Mouse (Mus musculus) heart, embryonic 10.5 days (tissue): Measurements from ENCODE around the gene Cacul1. TPM values are rescaled to one million over a fixed set of nuclear protein-coding genes. Genes with fewer than 3 reads are reported as not detected.
A peak's percentile ranks its signal among the peaks of the same experiment; 100 is the strongest.

Source experiments
- DNase-seq: peaks from one replicate; pipeline ENCODE4 v3.0.0-alpha.2; 2017; ENCODE audit warnings: low spot score
- H3K27ac ChIP-seq: fragments of 300-500 bp; sonication (generic); 2 replicates; pipeline ENCODE4 v1.5.1; 2016; ENCODE audit warnings: mild to moderate bottlenecking
- H3K27me3 ChIP-seq: fragments of 300-500 bp; sonication (generic); 2 replicates; pipeline ENCODE4 v1.6.1; 2016; ENCODE audit warnings: mild to moderate bottlenecking; ENCODE audit not compliant: poor library complexity, insufficient read depth, severe bottlenecking
- H3K36me3 ChIP-seq: fragments of 300-500 bp; sonication (generic); 2 replicates; pipeline ENCODE4 v1.6.1; 2016; ENCODE audit warnings: mild to moderate bottlenecking, moderate library complexity
- H3K4me1 ChIP-seq: fragments of 300-500 bp; sonication (generic); 2 replicates; pipeline ENCODE4 v1.6.1; 2016; ENCODE audit warnings: mild to moderate bottlenecking
- H3K4me3 ChIP-seq: fragments of 300-500 bp; sonication (generic); 2 replicates; pipeline ENCODE4 v1.5.1; 2016; ENCODE audit warnings: mild to moderate bottlenecking, moderate library complexity
- H3K9me3 ChIP-seq: fragments of 300-500 bp; sonication (generic); 2 replicates; pipeline ENCODE4 v1.6.1; 2016; ENCODE audit warnings: mild to moderate bottlenecking, moderate library complexity
- WGBS: fragments of 180-500 bp; shearing (Covaris S2); methylation state at CpG from one replicate; pipeline ENCODE4 v1.1.7; 2016; 5-methylcytosine and 5-hydroxymethylcytosine counted together
- polyA plus RNA-seq: library from polyadenylated mRNA; unstranded; fragments of >200 nt; fragmentation: Nextera tagmentation; extraction: Ambion mirVana; gene quantifications from 2 replicates; pipeline ENCODE4 v1.2.1, GENCODE M21; 2016

Cacul1 gene
- polyA plus RNA-seq, 1 experiment from 2014 or later, result 26.3 TPM

DNA sequence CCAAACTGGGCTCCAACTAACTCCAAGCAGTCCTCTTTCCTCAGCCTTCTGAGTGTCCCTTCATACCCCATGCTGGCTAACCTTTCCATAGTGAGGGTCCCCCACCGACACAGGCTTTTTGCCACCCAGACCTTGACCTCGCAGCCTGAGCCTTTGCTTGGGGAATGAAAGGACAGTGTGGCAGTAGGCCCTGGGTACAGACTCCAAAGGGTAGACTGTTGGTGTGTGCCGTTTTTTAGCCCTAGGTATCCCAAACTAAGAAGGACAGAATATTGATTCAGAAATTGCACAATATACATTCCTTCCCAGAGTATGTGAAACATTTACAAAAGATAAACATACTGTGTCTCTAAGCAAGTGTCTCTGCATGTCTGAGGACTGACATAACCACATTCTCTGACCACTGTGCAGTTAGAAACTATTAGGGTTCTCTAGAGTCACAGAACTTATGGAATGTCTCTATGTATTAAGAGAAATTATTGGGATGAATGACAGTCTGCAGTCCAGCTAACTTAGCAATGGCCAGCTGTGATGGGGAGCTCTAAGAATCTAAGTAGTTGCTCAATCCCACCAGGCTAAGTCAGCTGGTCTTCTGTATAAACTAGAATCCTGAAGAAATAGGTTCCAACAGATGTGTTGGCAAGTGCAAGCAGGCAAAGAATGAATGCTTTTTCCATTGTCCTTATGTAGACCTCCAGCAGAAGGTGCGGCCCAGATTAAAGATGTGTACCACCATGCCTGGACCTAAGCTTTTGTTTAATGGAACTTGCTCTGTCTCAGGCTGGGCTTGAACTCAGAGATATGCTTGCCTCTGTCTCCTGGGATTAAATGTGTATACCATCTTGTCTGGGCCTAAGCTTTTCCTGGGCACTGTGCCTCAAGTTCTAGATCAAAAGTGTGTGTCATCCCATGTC is 809 bp upstream of the Cacul1 start:
- DNase-seq, result no peak
- no peaks in the 10 kb centered on the region for H3K9me3 ChIP-seq
- H3K36me3 ChIP-seq, result peaks cover 2% of the 10 kb centered on the region; the same call in 1 of the 2 replicates
- WGBS, result 38% methylated on average over 4 of the region's 4 CpGs
- H3K4me1 ChIP-seq, result peaks cover 6% of the 10 kb centered on the region
- H3K27ac ChIP-seq, result peak overlapping the region; percentile 96
- peak overlapping the region; percentile 98 for H3K4me3 ChIP-seq
- no peaks in the 10 kb centered on the region for H3K27me3 ChIP-seq

DNA sequence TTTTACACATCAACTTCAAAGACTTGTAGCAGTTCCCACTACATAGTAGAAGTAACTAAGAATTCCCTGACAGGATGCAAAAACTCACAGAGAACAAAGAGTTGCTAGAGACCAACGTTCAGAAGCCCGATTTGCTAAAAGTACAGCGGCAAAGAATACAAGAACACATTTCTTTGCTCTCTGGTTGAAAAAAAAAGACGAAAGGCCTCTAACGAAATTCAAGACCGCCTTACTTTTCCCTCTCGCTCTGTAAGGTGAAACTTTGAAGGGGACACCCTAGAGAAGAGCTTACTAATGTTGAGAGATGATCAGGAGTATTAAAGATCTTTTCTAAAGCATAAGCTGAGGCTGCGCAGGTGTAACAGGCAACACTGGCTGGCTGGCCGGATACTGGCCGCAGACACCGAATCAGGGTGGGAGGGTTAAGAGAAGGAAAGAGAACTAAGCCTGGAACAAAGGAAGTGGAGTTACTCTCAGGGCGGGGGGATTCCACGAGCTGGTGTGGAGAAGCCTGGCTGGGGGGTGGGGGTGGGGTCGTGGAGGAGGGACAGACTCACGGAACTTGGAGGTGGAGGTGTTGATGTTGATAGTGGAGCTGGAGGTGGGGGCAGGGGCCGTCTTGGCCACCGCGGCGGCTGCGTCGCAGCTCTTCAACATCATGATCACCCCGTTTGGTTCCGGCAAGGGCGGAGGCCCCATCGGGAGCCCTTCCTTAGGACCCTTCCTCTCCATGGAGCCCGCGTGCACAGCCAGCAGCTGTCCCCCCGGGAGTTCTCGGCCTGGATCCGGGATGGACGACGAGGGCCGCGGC is 849 bp downstream of the Cacul1 start:
- H3K27me3 ChIP-seq, result no peaks in the 10 kb centered on the region
- peaks cover 6% of the 10 kb centered on the region for H3K4me1 ChIP-seq
- peaks cover 4% of the 10 kb centered on the region; the same call in 1 of the 2 replicates for H3K36me3 ChIP-seq
- H3K27ac ChIP-seq, result peak overlapping the region; percentile 96
- peak overlapping the region; percentile 98 for H3K4me3 ChIP-seq
- under 1% methylated on average over 32 of the region's 34 CpGs for WGBS
- DNase-seq, result peak; percentile 83
- no peaks in the 10 kb centered on the region for H3K9me3 ChIP-seq

DNA sequence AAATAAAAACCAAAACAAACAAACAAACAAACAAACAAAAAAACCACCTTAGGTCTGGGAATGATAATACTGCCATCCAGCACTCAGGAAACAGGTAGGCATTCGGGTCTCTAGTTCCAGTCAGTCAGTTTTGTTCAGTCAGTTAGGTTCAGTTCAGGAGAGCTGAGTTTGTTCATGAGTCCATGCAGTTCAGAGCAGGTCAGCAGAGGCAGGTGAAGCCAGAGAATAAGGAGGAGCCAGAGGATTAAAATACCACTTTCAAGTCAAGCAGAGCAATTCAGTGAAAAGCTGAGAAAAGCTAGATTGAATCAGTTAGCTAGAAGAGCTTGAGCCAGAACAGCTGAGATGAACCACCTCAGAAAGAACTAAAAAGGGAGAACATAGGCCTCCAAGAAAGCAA is 4.1 kb downstream of the Cacul1 start:
- no peak for DNase-seq
- Histone ChIP-seq H3K36me3 (peaks cover 14% of the 10 kb centered on the region), H3K27me3 (no peaks in the 10 kb centered on the region), H3K4me1 (peaks cover 6% of the 10 kb centered on the region), H3K9me3 (no peaks in the 10 kb centered on the region), H3K27ac (no peak overlapping the region), H3K4me3 (no peak overlapping the region)
- 71% methylated on average over 1 of the region's 1 CpGs for WGBS

DNA sequence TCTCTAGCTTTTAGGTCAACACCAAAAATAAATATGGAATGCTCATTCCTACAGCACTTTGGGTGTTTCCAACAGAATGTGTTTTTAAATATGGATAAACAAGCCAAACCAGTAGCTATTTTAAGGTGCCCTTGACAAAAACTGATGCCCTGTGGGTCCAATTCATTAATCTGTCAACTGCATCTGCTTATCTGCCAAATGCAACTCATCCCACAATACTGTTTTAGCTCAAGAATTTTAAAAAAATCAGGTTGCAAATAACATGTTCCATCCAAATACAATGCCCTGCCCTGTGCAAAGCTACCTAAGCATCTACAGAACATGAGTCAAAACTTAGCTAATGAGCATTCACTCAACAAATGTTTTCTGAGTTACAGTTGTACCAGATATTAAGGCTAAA is 20.3 kb downstream of the Cacul1 start:
- Histone ChIP-seq H3K27ac (no peak overlapping the region), H3K4me1 (no peaks in the 10 kb centered on the region), H3K9me3 (no peaks in the 10 kb centered on the region), H3K27me3 (no peaks in the 10 kb centered on the region), H3K4me3 (no peak overlapping the region), H3K36me3 (peaks cover 8% of the 10 kb centered on the region; the same call in 1 of the 2 replicates)
- DNase-seq, result no peak

DNA sequence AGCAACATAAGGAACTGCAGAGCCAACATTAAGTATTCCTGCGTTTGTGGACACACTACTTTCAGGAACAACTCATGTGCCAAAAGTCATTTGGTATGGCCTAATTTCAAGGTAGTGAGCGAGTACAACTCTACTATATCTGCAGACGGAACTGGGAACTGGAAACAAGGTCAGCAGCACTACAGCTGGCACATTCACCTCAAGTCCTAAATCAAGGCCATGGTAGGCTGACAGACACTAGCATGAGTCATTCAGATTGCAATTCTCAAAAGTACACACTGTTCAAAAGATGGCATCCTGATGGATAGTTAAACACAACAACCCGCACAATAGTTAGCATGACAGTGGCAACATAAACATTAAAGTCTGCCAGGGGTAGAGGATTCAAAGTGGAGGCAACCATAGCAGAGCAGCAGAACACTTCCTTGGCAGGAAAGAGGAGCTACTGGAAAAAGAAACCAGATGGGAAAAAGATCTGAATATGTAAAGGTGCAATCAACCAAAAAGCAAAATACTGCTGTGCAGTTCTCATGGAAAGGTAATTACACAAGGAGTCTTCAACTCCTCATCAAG is 25.9 kb downstream of the Cacul1 start:
- Histone ChIP-seq H3K36me3 (peaks cover 14% of the 10 kb centered on the region), H3K27ac (no peak overlapping the region), H3K4me1 (no peaks in the 10 kb centered on the region), H3K4me3 (no peak overlapping the region), H3K27me3 (no peaks in the 10 kb centered on the region), H3K9me3 (no peaks in the 10 kb centered on the region)
- 83% methylated on average over 4 of the region's 4 CpGs for WGBS
- no peak for DNase-seq

DNA sequence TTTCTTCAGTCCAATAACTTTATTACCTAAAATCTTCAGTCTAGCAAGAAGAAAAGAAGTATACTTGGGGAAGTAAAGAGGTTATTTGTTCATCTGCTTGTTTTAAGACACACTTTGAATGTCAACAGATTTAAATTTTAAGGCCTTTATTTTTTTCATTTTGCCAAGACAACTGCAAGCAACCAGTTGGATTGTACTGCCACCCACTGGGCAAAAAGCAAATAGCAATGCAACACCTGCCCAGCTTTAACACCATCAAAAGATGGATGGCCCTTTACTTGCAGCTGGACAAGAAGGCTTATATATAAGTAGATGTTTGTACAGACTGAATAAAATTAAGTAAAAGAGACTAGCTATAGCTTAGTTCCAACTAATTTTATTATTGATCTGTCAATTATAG is 27.3 kb downstream of the Cacul1 start:
- DNase-seq, result no peak

DNA sequence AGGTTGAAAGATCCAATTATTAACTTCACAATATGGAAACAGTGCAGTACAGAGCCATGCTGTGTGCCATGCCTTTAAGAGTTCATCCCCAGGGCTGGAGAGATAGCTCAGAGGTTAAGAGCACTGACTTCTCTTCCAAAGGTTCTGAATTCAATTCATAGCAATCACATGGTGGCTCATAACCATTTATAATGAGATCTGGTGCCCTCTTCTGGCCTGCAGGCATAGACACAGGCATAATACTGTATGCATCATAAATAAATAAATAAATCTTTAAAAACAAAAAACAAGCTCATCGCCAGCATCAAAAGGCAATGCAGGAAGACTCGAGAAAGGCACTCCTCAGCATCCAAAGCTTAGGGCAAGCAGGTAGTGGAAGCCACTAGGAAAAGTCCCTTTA is 37.5 kb downstream of the Cacul1 start:
- 85% methylated on average over 2 of the region's 2 CpGs for WGBS
- Histone ChIP-seq H3K4me1 (no peaks in the 10 kb centered on the region), H3K27me3 (no peaks in the 10 kb centered on the region), H3K4me3 (no peak overlapping the region), H3K27ac (no peak overlapping the region), H3K36me3 (peaks cover 26% of the 10 kb centered on the region), H3K9me3 (no peaks in the 10 kb centered on the region)
- DNase-seq, result no peak

More for the DNA sequence above, 27.3 kb downstream of the Cacul1 start:
- Histone ChIP-seq H3K27ac (no peak overlapping the region), H3K4me3 (no peak overlapping the region), H3K9me3 (no peaks in the 10 kb centered on the region), H3K36me3 (peaks cover 14% of the 10 kb centered on the region), H3K27me3 (no peaks in the 10 kb centered on the region), H3K4me1 (no peaks in the 10 kb centered on the region)

DNA sequence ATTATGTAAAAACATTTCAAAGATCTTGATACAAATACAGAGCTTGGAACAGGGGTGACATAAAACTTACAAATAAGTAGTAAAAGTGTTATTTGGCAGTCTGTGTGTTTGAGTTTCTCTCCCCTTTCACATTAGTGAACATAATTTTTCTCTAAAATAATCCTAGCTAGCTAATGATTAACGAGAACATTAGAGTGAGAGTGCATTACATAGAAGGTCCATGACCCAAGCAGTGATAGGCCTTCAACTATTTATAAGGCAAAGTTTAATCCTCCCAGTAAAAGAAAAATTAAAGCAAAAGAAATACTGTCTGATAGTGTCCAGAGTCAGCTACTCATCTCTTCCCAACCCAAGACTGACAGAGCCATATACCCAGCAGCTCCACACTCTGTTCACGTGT is 48.9 kb downstream of the Cacul1 start:
- Histone ChIP-seq H3K27me3 (no peaks in the 10 kb centered on the region), H3K9me3 (no peaks in the 10 kb centered on the region), H3K4me1 (no peaks in the 10 kb centered on the region), H3K27ac (no peak overlapping the region), H3K36me3 (peaks cover 28% of the 10 kb centered on the region), H3K4me3 (no peak overlapping the region)
- 92% methylated on average over 2 of the region's 2 CpGs for WGBS
- no peak for DNase-seq

DNA sequence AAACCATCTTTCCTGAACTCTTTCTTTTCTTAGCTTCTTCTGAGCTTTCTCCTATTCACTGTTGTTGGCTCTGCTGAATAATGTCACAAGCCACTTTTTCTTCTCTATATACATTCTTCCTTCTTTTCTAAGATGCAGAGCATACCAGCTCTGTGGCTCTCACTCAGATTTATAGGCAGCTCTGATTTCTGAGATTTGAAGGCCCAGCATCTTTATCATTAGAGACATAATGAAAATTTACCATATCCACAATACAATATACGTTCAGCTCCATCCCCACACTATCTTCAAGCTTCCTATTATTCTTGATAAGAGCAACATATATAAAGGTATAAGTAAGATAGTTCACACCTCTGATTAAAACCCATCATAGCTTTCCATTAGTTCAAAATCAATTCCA is 50.7 kb downstream of the Cacul1 start:
- H3K4me3 ChIP-seq, result no peak overlapping the region
- no peaks in the 10 kb centered on the region for H3K9me3 ChIP-seq
- no peak overlapping the region for H3K27ac ChIP-seq
- DNase-seq, result no peak
- 94% methylated on average over 1 of the region's 1 CpGs for WGBS
- H3K36me3 ChIP-seq, result peaks cover 26% of the 10 kb centered on the region
- H3K27me3 ChIP-seq, result no peaks in the 10 kb centered on the region
- H3K4me1 ChIP-seq, result no peaks in the 10 kb centered on the region

DNA sequence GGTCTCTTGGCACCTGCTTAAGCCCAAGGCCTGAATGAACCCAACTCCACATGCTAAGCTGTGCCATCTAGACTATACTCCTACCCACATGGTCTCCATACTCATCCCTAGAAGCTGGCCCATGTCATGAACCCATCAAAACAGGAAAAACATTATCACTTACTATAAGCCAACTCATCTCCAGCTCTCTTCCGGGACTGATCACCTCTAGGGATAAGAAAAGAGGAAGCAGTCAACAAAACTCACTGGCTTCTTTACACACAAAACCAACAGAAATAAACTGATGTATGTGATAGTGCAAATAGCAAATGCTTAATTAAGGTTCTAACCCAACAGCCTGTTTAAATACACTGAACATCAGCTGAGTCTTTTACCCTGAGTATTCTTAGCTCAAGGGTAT is 51.5 kb downstream of the Cacul1 start:
- Histone ChIP-seq H3K27me3 (no peaks in the 10 kb centered on the region), H3K4me3 (no peak overlapping the region), H3K4me1 (no peaks in the 10 kb centered on the region), H3K9me3 (no peaks in the 10 kb centered on the region), H3K36me3 (peaks cover 23% of the 10 kb centered on the region), H3K27ac (no peak overlapping the region)
- DNase-seq, result no peak
- WGBS, result 85% methylated on average over 1 of the region's 1 CpGs

DNA sequence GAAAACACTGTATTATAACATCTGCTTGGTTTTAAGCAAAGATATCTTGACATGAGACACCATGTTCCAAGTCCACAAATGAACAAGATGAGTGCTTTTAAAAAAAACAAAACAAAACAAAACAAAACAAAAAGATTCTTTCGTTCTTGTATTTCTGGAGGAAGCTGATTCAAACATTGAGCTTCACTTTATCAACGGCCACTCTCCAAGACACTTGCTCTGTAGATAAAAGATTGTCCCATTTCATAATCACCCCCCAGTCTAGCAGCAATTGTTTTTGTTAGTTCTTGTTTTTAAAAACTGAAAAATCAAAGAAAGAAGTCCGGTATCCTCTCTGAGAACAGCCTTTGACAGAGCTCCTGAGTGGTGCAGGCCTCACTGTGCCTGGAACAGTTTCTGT is 52.2 kb downstream of the Cacul1 start:
- no peaks in the 10 kb centered on the region for H3K27me3 ChIP-seq
- H3K36me3 ChIP-seq, result peaks cover 21% of the 10 kb centered on the region
- no peak overlapping the region for H3K4me3 ChIP-seq
- DNase-seq, result no peak
- WGBS, result 88% methylated on average over 3 of the region's 3 CpGs
- no peak overlapping the region for H3K27ac ChIP-seq
- H3K4me1 ChIP-seq, result no peaks in the 10 kb centered on the region
- no peaks in the 10 kb centered on the region for H3K9me3 ChIP-seq

DNA sequence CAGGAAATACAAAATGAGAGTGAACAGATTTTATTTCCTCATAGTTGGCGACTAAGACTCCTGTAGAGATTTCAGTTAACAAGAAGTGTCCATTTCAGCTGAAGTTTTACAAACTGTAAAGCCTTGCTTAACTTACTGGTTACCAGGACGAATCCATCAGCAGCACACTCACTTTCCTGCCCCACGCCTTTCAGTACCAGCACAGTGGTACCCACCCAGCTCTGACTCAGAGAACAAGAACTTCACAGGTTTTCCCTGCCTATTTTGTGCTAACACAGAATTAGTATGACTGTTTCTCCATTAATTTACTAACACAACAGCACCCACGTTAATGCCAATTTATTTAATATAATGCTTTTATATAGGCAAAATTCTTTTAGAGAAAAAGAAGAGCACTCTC is 53.9 kb downstream of the Cacul1 start:
- 87% methylated on average over 4 of the region's 4 CpGs for WGBS
- Histone ChIP-seq H3K27ac (no peak overlapping the region), H3K4me3 (no peak overlapping the region), H3K4me1 (no peaks in the 10 kb centered on the region), H3K27me3 (no peaks in the 10 kb centered on the region), H3K36me3 (peaks cover 13% of the 10 kb centered on the region), H3K9me3 (no peaks in the 10 kb centered on the region)
- DNase-seq, result no peak

DNA sequence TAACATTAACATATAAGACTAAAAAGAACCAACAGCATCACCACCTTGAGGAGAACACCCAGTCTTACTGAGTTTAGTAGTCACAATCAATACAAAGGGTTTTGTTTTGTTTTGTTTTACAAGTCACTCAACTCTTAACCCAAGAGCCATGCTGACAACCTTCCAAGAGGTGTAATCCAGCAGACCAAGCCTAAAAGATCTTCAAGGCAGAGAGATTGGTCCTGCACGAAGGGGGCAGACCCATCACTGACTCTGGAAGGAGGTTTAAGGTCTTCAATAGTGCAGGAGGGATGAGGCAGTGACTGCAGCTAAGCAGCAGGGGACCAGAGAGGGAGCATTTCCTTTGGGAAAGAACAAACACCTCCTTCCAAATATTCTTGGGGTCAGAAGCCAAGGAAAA is 55.7 kb downstream of the Cacul1 start:
- H3K4me3 ChIP-seq, result no peak overlapping the region
- H3K4me1 ChIP-seq, result no peaks in the 10 kb centered on the region
- DNase-seq, result no peak
- H3K27me3 ChIP-seq, result no peaks in the 10 kb centered on the region
- H3K9me3 ChIP-seq, result no peaks in the 10 kb centered on the region
- peaks cover 8% of the 10 kb centered on the region for H3K36me3 ChIP-seq
- H3K27ac ChIP-seq, result no peak overlapping the region
- WGBS, result 71% methylated on average over 1 of the region's 1 CpGs
